Mouse (Mus musculus): ENCODE results near the gene Nup37.

GRCm38 (mm10) chr10:88151658-88152057, 4.9 kb downstream of the Nup37 start:
- TF ChIP-seq CTCF (IDR thresholded peaks at IDR 0.05; ENCODE audit: control insufficient read depth, insufficient read depth, insufficient replicate concordance, low read depth, low read length) (no peak), POLR2A (IDR thresholded peaks at IDR 0.05; ENCODE audit: control insufficient read depth, low read depth, low read length) (no peak)

Measured in testis, adult 2 months (tissue).